Mouse (Mus musculus): ENCODE measurements around the gene Taf1b. TPM values are rescaled to one million over a fixed set of nuclear protein-coding genes. Genes with fewer than 3 reads are reported as not detected.

Taf1b gene
- total RNA-seq, 2 experiments from 2014 or later = 17.2 to 17.8 TPM

Other genes with a start within 250 kb of the Taf1b start
- 1 to 10 TPM in 1 of 2 experiments, under 1 TPM in 1; 0.93 to 1.4 TPM for gene Grhl1, start 73.9 kb downstream of the Taf1b start, total RNA-seq (2021)
- 10 to 100 TPM; 32.6 to 35.8 TPM for gene Klf11, start 152.9 kb downstream of the Taf1b start, total RNA-seq (2021)
- gene Cys1, start 183.5 kb downstream of the Taf1b start, total RNA-seq (2021) = 1 to 10 TPM; 2.8 to 3.4 TPM
- 100 to 1,000 TPM; 166 to 174 TPM for gene Rrm2, start 209.9 kb downstream of the Taf1b start, total RNA-seq (2021)

Measured in heart, postnatal 4 days (tissue).